Mouse (Mus musculus): ENCODE results near the gene Abcc5.

Abcc5 gene

DNA sequence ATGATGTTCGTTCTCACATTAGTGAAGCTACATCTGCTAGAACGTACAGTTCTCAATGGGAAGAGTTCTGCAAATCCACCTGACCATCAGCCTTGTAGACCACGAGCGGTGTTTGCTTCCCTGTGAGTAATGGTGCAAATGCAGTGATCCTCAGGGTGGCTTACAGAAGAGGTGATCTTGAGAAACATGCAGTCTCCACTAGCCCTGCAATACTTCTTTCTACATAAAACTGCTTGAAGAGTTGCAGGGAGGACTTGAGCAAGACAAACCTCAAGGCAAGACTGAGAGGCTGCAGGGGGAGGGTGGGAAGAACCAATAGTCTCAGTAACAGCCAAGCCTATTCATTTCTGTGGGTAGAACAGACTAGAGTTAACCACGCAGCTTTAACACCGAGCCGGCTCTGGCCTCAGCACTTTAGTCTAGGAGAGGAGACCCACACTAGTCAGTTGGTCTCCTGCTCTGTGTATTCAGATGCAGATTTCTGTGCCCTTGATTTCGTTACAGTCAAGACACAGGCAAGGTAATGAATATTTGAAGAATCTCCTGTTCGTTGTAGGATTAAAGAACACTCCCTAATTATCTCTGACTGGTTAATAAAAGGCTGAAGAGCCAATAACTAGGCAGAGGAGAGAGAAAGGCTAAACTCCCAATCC, 66.4 kb downstream of the Abcc5 start:
- DNase-seq (ENCODE audit: low spot score in 2 of 2), result no peak

- no peak for DNase-seq (ENCODE audit: low spot score in 2 of 2)
Observed at GRCm38 (mm10) chr16:20357837-20358236, 68.4 kb downstream of the Abcc5 start.

DNA sequence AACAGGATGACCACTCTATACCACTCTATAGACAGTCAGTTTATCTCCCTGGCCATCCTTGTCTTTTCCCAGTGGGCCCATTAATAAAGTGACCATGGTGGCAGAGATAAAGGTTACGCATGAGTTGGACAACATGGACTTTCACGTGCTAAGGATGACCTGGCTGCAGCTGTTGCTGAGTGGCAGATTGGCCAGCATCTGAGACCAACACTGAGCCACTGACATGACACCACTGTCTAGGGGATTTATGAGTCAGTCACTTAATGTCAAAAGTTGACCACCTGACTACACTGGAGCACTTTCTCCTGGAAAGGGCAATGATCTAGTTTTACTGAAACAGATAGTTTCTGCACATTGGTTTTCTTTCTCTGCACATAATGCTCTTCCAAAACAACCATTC, 71.4 kb downstream of the Abcc5 start:
- DNase-seq (ENCODE audit: low spot score in 2 of 2), result no peak

- no peak for DNase-seq (ENCODE audit: low spot score in 2 of 2)
Observed at GRCm38 (mm10) chr16:20354011-20354410, 72.2 kb downstream of the Abcc5 start.

DNA sequence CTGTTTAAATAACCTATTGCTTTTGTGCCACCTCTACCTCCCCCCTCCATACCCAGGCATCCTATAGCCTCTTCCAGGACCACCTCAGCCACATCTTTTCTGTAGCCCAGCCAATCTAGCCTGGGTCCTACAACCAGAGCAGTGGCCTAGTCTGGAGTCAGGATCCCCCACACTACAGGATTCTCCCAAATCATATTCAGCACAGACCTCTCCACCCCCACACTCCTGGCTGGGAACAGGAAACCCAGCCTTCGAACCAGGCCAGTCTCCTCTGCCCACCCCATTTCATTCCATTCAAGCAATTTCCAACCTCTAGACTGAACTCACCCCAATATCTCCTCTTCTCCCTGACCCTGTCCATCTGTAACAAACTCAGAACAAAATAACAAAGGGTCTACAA, 80.7 kb downstream of the Abcc5 start:
- no peak for DNase-seq (ENCODE audit: low spot score in 2 of 2)

DNA sequence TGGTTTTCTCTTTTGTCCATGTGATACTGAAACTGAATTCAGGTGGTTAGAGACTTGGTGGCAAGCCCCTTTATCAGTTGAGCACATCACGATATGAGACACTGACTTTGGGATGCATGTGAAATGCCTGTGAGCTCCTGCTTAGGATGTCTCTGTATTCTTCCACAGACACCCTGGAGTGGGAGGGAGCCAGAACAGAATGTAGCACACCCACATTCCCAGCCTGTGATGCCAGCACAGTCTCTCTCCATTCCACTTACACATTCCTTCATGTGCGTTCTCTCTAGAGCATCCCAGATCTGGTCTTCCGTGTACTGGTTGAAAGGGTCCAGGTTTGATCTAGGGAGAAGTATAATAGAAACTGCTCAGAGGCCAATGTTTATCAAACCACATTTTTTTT, 87.6 kb downstream of the Abcc5 start:
- no peak for DNase-seq (ENCODE audit: low spot score in 2 of 2)

DNA sequence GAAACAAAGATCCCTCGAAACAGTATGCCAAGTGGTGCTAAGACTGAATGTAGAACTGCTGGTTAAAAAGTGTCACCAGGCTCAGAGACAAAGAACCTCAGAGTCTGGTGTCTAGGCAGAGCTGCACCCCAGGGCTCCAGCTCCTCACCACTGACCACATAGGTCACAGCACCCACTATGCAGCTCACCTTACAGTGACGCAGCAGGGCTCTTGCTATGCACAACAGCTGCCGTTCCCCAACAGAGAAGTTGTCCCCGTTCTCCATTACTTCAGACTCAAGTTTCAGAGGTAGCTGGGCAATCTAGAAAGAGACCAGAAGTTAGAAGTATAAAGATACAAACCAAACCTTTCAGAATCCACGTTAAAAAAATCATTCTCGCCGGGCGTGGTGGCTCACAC, 91.3 kb downstream of the Abcc5 start:
- DNase-seq (ENCODE audit: low spot score in 2 of 2), result no peak

- DNase-seq (ENCODE audit: low spot score in 2 of 2), result no peak
Observed at GRCm38 (mm10) chr16:20328306-20328705, 97.9 kb downstream of the Abcc5 start.

DNA sequence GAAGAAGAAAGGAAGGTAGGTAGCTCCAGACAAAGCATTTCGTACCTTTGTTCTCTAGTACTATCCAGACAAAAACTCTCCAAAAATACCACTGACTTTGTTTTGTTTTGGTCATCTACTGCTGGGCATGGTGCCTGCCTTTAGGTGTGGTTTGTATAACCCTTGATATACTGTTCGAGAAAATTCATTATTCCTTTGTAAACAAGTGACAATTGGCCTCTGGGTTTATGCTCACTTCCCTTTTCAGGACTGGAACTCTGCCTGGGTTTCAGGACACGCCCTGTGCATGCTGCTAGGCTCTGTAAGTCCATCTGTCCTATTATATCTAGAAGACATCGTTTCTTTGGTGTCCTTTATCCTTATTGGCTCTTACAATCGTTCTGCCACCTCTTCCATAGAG, 100.9 kb downstream of the Abcc5 start, which contains the start of gene Cyp2ab1:
TSS of gene Cyp2ab1 (minus strand) at position 119 of the 400 bp plus-strand sequence.
- DNase-seq (ENCODE audit: low spot score in 2 of 2), result no peak

DNA sequence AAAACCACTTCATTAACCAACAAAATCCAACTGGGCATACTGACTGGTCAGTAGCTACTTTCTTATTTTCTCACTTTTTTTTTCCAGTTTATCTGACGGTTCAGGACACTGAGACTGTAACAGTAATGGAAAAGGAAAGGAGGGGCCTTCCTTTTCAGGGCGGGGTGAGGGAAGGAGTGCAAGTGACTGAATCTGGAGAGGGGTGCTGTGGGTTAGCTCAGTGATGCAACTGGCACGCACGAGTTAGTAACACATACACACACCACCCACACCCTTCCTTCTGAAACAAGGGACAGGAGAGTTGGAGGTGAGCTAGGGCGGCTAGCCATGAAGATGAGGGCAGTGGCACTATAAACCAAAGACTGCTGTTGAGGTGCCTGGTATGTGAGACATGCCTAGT, 102.3 kb downstream of the Abcc5 start:
- no peak for DNase-seq (ENCODE audit: low spot score in 2 of 2)

DNA sequence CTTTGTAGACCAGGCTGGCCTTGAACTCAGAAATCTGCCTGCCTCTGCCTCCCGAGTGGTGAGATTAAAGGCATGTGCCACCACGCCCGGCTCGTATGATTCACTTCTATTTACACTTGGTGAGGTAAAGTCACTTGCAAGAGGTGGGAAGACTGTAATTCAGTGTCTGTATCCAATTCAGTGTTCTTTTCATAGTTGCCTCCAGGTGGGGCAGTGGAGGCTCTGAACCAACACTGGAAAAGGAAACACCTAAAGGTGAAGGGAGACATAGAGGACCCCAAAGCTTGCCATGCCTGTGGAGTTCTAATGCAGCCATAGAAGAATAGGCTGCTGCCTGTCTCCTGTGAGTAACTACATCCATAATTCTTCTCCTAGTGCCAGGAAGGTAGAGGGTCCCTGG, 103.9 kb downstream of the Abcc5 start:
- no peak for DNase-seq (ENCODE audit: low spot score in 2 of 2)

DNA sequence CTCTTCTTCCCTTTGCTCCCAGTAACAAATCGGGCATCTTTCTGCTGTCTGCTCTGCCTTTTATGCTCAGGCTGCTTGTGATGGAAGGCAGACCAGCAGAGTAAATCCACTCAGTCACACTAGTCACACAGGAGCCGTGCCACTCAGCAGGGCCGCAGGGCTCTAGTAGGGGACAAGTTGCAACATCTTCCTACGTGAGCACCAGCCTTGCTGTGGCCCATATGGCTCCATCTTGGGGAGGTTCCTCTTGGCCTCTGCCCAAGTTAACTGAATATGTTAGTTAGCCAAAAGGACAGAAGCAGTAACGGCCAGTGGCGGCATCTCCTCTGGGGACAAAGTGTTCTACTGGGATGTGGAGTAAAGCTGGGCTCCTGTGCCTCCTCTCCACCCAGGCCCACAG, 109.4 kb downstream of the Abcc5 start:
- DNase-seq (ENCODE audit: low spot score in 2 of 2), result no peak

GRCm38 (mm10) chr16:20315266-20315665, 110.9 kb downstream of the Abcc5 start:
- DNase-seq (ENCODE audit: low spot score in 2 of 2), result no peak

- no peak for DNase-seq (ENCODE audit: low spot score in 2 of 2)
Observed at GRCm38 (mm10) chr16:20312272-20312671, 113.9 kb downstream of the Abcc5 start.

DNA sequence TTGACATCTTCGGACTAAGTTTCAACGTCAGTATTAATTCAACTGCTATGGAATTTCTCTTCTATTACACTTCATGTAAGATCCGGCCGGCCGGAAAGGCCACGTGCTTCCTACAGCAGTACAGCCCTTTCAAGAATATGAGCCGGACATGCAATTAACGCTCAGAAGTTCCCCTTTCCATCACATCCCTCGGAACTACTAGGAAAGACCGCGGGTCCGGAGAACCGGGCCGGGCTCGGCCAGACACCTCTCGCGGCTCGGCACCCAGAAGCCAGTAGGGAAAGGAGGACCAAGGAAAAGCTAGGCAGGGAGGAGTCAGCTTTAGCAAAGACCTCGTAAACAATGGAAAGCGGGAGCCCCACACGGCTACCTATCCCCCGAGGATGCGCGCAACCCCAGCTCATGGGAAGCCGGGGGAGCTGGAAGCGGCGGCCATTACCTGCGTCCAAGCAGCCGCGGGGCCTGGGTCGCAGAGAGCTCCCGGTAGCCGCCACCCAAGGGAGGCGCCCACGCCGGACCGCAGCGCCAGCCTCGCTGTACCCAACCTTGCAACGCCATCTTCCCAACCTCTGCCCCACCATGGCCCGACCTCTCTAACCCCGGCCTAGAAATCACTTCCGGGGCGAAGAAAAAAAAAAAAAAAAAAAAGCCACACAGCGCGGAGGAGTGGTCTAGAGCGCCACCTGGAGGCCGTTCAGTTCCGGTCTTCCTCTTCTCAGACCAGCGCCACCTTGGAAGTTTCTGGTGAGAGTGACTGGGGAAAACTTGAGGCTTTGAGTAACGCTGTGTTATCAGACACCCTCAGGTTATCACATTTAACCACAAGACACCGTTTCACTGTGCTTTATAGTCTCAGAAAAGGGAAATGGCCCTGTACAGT, 124.2 kb downstream of the Abcc5 start, which contains the start of gene Parl:
TSS of gene Parl (minus strand) at position 618 of the 880 bp plus-strand sequence.
- peak; percentile 45 to 60 for DNase-seq (ENCODE audit: low spot score in 2 of 2)

- DNase-seq (ENCODE audit: low spot score in 2 of 2), result no peak
Observed at GRCm38 (mm10) chr16:20300076-20300475, 126.1 kb downstream of the Abcc5 start.

Data from urinary bladder, adult 18-20 months (tissue).